Mouse (Mus musculus): ENCODE results near the gene Sapcd1.

DNA sequence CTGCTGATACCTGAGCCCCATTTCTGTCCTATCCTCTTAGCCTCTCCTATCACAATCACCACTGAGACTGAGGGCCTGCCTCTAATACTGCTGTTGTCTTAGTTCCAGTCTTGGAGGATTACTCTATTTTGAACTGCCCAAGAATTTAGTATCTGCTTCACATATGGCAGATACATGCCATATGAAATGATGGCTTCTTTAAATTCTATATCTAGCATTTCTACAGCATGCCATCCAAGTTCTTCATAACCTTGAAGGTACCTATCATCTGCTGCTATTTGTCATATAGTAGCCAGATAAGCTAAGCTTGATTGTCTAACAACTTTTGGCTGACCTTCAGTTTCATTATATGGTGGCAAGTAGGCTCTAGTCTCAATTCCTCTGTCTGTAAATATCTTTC, 33.1 kb downstream of the Sapcd1 start:
- TF ChIP-seq CTCF (IDR thresholded peaks at IDR 0.05; ENCODE audit: low read depth) (no peak), EP300 (IDR thresholded peaks at IDR 0.05; ENCODE audit: low read depth) (no peak)

Data from liver, postnatal 0 days (tissue).